Mouse (Mus musculus) small intestine, adult 2 months (tissue): ENCODE data around the gene Gm44511.
"Not testable (repeated sequence)": the region's sequence is repeated elsewhere in the genome, so short reads cannot be mapped to it uniquely, and the experiment has no call there.

Experiments
- CTCF ChIP-seq: fragments of 200-500 bp; IDR thresholded peaks from 2 replicates; pipeline ENCODE4 v1.5.1; 2012; ENCODE audit warnings: low read depth, mild to moderate bottlenecking, control low read depth, inconsistent platforms, low read length, moderate library complexity, mixed read lengths; ENCODE audit not compliant: insufficient replicate concordance, insufficient read length; ENCODE audit errors: extremely low read depth
- POLR2A ChIP-seq: fragments of 200-500 bp; IDR thresholded peaks from 2 replicates; pipeline ENCODE4 v1.6.1; 2012; ENCODE audit warnings: low read depth, mild to moderate bottlenecking, control low read depth, inconsistent platforms, low read length, moderate library complexity

- TF ChIP-seq POLR2A, CTCF: not testable (repeated sequence)
These were observed 63.0 kb downstream of the Gm44511 start for GRCm38 (mm10) chr6:128762892-128763670.
